Mouse (Mus musculus) CD4-positive, CD25-positive, alpha-beta regulatory T cell, adult 4 months (primary cell): ENCODE data around the gene Tub. TPM values are rescaled to one million over a fixed set of nuclear protein-coding genes. Genes with fewer than 3 reads are reported as not detected.

Experiments used
- ATAC-seq: one replicate; pipeline ENCODE4 v1.8.0; 2017
- polyA plus RNA-seq, 2 experiments: library from polyadenylated mRNA; unstranded; fragments of 100-300 nt; shearing (Covaris generic); gene quantifications; one replicate each; pipeline ENCODE4 v1.2.1; 2017

Gene Tub
- polyA plus RNA-seq, 2 experiments from 2014 or later, result 0.34 to 0.37 TPM

- ATAC-seq, result no peak
Observed at GRCm38 (mm10) chr7:109031331-109031730, 81.2 kb downstream of the Tub start.

- no peak for ATAC-seq
Observed at GRCm38 (mm10) chr7:109032054-109032453, 81.9 kb downstream of the Tub start.

GRCm38 (mm10) chr7:109038121-109038735, 88.1 kb downstream of the Tub start:
- no peak for ATAC-seq

- ATAC-seq, result no peak
Observed at GRCm38 (mm10) chr7:109038987-109039386, 88.8 kb downstream of the Tub start.

GRCm38 (mm10) chr7:109039445-109039844, 89.3 kb downstream of the Tub start:
- no peak for ATAC-seq

- no peak for ATAC-seq
Observed at GRCm38 (mm10) chr7:109045876-109046275, 95.7 kb downstream of the Tub start.

- ATAC-seq, result no peak
Observed at GRCm38 (mm10) chr7:109050831-109051230, 100.7 kb downstream of the Tub start.

GRCm38 (mm10) chr7:109059536-109059935, 109.4 kb downstream of the Tub start:
- no peak for ATAC-seq

GRCm38 (mm10) chr7:109069641-109070040, 119.5 kb downstream of the Tub start:
- no peak for ATAC-seq

- ATAC-seq, result no peak
Observed at GRCm38 (mm10) chr7:109072326-109072725, 122.2 kb downstream of the Tub start.

GRCm38 (mm10) chr7:109082269-109083112, 132.4 kb downstream of the Tub start:
- no peak for ATAC-seq

- no peak for ATAC-seq
Observed at GRCm38 (mm10) chr7:109083113-109083812, 133.1 kb downstream of the Tub start, which contains the start of gene Ric3. Ric3 (minus strand) TSS chr7:109083331.

GRCm38 (mm10) chr7:109083813-109084184, 133.7 kb downstream of the Tub start:
- ATAC-seq, result no peak

Other genes with a start within 250 kb of the Tub start
- not detected for gene Olfr512, start 237.0 kb upstream of the Tub start, polyA plus RNA-seq
- gene Olfr513, start 199.4 kb upstream of the Tub start, polyA plus RNA-seq, result not detected
- gene Olfr514, start 124.3 kb upstream of the Tub start, polyA plus RNA-seq, result not detected
- gene Olfr516, start 99.8 kb upstream of the Tub start, polyA plus RNA-seq, result not detected
- not detected for gene Olfr517, start 78.0 kb upstream of the Tub start, polyA plus RNA-seq
- gene Olfr518, start 65.3 kb upstream of the Tub start, polyA plus RNA-seq, result under 1 TPM in 1 of 2 experiments, not detected in 1; 0.24 TPM
- gene Olfr519, start 55.9 kb upstream of the Tub start, polyA plus RNA-seq, result not detected
- gene Nlrp10, start 20.2 kb upstream of the Tub start, polyA plus RNA-seq, result under 1 TPM in 1 of 2 experiments, not detected in 1; 0.22 TPM
- 10 to 100 TPM; 15.8 to 47.3 TPM for gene Eif3f, start 15.9 kb upstream of the Tub start, polyA plus RNA-seq
- under 1 TPM; 0.19 to 0.43 TPM for gene Ric3, start 133.0 kb downstream of the Tub start, polyA plus RNA-seq
- gene Lmo1, start 224.9 kb downstream of the Tub start, polyA plus RNA-seq, result not detected